Mouse (Mus musculus) bone marrow, adult 2 months (tissue): ENCODE results near the gene Prame.
"Not testable (repeated sequence)": the region's sequence is repeated elsewhere in the genome, so short reads cannot be mapped to it uniquely, and the experiment has no call there.

Source experiments
- CTCF ChIP-seq: fragments of 200-500 bp; IDR thresholded peaks from 2 replicates; pipeline ENCODE4 v1.5.1; 2011; ENCODE audit warnings: low read length, control low read depth; ENCODE audit not compliant: control insufficient read depth, insufficient read depth
- POLR2A ChIP-seq: fragments of 200-500 bp; IDR thresholded peaks from 2 replicates; pipeline ENCODE4 v1.6.1; 2011; ENCODE audit warnings: low read depth, mild to moderate bottlenecking, control low read depth, low read length, borderline replicate concordance; ENCODE audit not compliant: control insufficient read depth

DNA sequence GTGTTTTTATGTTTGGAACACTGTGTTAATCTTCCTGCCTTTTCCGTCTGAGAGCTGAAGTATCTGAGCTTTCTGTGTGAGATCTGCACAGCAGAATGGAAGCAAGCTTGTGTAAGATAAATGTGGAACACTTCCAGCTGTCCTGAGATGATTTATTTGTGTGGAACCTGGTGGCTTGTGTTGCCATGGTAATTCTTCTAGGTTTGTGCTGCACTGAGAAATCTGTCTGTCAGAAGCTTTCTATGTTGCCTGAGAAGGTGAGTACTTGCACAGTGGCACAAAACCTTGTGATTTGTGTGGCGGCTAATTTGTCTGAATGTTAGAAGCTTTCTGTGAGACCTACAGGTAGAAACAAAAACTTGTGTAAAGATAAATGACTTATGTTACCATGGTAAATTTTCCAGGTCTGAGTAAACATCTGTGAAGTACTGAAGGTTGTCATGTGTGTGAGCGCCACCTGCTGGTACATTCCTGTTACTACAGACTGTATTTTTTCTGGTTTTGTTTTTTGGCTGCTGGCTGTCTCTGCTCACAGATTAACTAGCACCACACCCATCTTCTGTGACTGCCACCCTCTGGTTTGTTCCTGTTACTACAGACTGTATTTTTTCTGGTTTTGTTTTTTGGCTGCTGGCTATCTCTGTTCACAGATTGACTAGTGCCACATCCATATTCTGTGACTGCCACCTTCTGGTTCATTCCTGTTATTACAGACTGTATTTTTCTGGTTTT, 26.0 kb downstream of the Prame start:
- not testable (repeated sequence) for TF ChIP-seq CTCF, POLR2A
